Mouse (Mus musculus) layer of hippocampus, adult 18-20 months (tissue): Measurements from ENCODE around the gene Wrb. TPM values are rescaled to one million over a fixed set of nuclear protein-coding genes. Genes with fewer than 3 reads are reported as not detected.
A peak's percentile ranks its signal among the peaks of the same experiment; 100 is the strongest.

ENCODE experiments used
- DNase-seq, 2 experiments: peaks; one replicate each; pipeline ENCODE4 v3.0.0; 2022; ENCODE audit warnings: low spot score in 2 of 2
- total RNA-seq, 2 experiments: library from RNA; stranded (reverse); gene quantifications; 2 replicates each; pipeline ENCODE4 v1.2.3; 2021

Gene Wrb
- total RNA-seq, 2 experiments from 2014 or later, result 69.8 to 85.4 TPM

GRCm38 (mm10) chr16:96158511-96159080 lies 13.4 kb downstream of the Wrb start:
- no peak for DNase-seq

GRCm38 (mm10) chr16:96159091-96159731 lies 14.0 kb downstream of the Wrb start:
- no peak for DNase-seq

GRCm38 (mm10) chr16:96159794-96160346 lies 14.7 kb downstream of the Wrb start:
- no peak for DNase-seq

- no peak for DNase-seq
These were observed 15.7 kb downstream of the Wrb start for GRCm38 (mm10) chr16:96160927-96161326.

GRCm38 (mm10) chr16:96161336-96161735 lies 16.1 kb downstream of the Wrb start:
- DNase-seq, result no peak

GRCm38 (mm10) chr16:96165723-96166264 lies 20.6 kb downstream of the Wrb start:
- peak in 1 of 2 experiments; percentile 23 for DNase-seq

- DNase-seq, result no peak
These were observed 23.6 kb downstream of the Wrb start for GRCm38 (mm10) chr16:96168837-96169236.

GRCm38 (mm10) chr16:96173648-96174047 lies 28.4 kb downstream of the Wrb start:
- no peak for DNase-seq

- DNase-seq, result no peak
These were observed 30.2 kb downstream of the Wrb start for GRCm38 (mm10) chr16:96175399-96175798.

- no peak for DNase-seq
These were observed 33.9 kb downstream of the Wrb start for GRCm38 (mm10) chr16:96179156-96179555.

GRCm38 (mm10) chr16:96187619-96188018 lies 42.4 kb downstream of the Wrb start:
- no peak for DNase-seq

- DNase-seq, result peak; percentile 98 to 100
These were observed 46.6 kb downstream of the Wrb start, which contains the start of gene Lca5l for GRCm38 (mm10) chr16:96191531-96192506. Gene Lca5l (minus strand): TSS chr16:96192271.

- DNase-seq, result peak in 1 of 2 experiments; percentile 18
These were observed 54.9 kb downstream of the Wrb start, which contains the start of gene Sh3bgr for GRCm38 (mm10) chr16:96199913-96200701. Gene Sh3bgr (plus strand): TSS chr16:96200450.

GRCm38 (mm10) chr16:96200702-96201028 lies 55.5 kb downstream of the Wrb start:
- peak in 1 of 2 experiments; percentile 7 for DNase-seq

GRCm38 (mm10) chr16:96201485-96202232 lies 56.5 kb downstream of the Wrb start:
- no peak for DNase-seq
